Mouse (Mus musculus) midbrain, embryonic 16.5 days (tissue): ENCODE data around the gene Sema3d. TPM values are rescaled to one million over a fixed set of nuclear protein-coding genes. Genes with fewer than 3 reads are reported as not detected.

Experiments used
- ATAC-seq: fragments of 200-750 bp; cut with Nextera tagmentation; 2 replicates; pipeline ENCODE4 v1.8.0; 2017; ENCODE audit warnings: moderate TSS enrichment
- H3K27ac ChIP-seq: fragments of 300-500 bp; sonication (generic); 2 replicates; pipeline ENCODE4 v1.5.1; 2014; ENCODE audit warnings: mild to moderate bottlenecking, low read length, mixed read lengths
- H3K27me3 ChIP-seq: fragments of 300-500 bp; sonication (generic); 2 replicates; pipeline ENCODE4 v1.6.1; 2014; ENCODE audit warnings: low read depth, low read length, mixed read lengths; ENCODE audit not compliant: control insufficient read depth, insufficient read depth
- H3K36me3 ChIP-seq: fragments of 300-500 bp; sonication (generic); 2 replicates; pipeline ENCODE4 v1.6.1; 2014; ENCODE audit warnings: mild to moderate bottlenecking, low read length, moderate library complexity, mixed read lengths; ENCODE audit not compliant: control insufficient read depth, insufficient read depth
- H3K4me1 ChIP-seq: fragments of 300-500 bp; sonication (generic); 2 replicates; pipeline ENCODE4 v1.6.1; 2014; ENCODE audit warnings: mild to moderate bottlenecking, low read length, mixed read lengths; ENCODE audit not compliant: control insufficient read depth, insufficient read depth
- H3K4me2 ChIP-seq: fragments of 300-500 bp; sonication (generic); 2 replicates; pipeline ENCODE4 v1.6.1; 2014; ENCODE audit warnings: mild to moderate bottlenecking, low read length, mixed read lengths
- H3K4me3 ChIP-seq: fragments of 300-500 bp; sonication (generic); 2 replicates; pipeline ENCODE4 v1.5.1; 2014; ENCODE audit warnings: low read depth, mild to moderate bottlenecking, low read length, moderate library complexity, mixed read lengths
- H3K9ac ChIP-seq: fragments of 300-500 bp; sonication (generic); 2 replicates; pipeline ENCODE4 v1.6.1; 2014; ENCODE audit warnings: low read depth, low read length, mixed read lengths
- H3K9me3 ChIP-seq: fragments of 300-500 bp; sonication (generic); replicated peaks from 2 replicates; pipeline ENCODE4 v1.6.1; 2014; ENCODE audit warnings: mild to moderate bottlenecking, low read length, mixed read lengths; ENCODE audit not compliant: control insufficient read depth, poor library complexity, severe bottlenecking
- WGBS: fragments of 180-500 bp; shearing (Covaris S2); extraction: QIAGEN DNeasy Blood & Tissue Kit; methylation state at CpG from one replicate; pipeline ENCODE4 v1.1.7; 2014; 5-methylcytosine and 5-hydroxymethylcytosine counted together
- polyA plus RNA-seq: library from polyadenylated mRNA; unstranded; fragments of >200 nt; fragmentation: Nextera tagmentation; extraction: Ambion mirVana; gene quantifications from 2 replicates; pipeline ENCODE4 v1.2.1, GENCODE M21; 2015

Gene Sema3d
- polyA plus RNA-seq, 1 experiment from 2014 or later, result 1.2 TPM

DNA sequence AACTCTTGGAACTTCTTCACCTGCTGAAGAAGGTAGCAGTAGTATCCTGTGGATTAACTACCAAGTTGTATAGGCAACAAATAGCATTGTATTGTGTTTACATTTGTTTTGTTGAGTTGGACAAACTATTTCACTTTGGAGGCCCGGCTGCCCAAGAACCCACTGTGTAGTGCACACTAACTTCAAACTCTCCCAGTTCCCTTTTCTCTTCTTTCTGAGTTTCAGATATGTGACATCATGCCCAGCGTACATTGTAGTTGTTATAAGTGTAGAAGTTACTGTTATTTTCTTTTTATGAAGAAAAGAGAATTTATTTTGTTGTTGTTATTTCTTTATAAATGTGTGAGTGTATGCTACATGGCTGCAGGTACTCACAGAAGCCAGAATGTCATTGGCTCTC lies 145.4 kb downstream of the Sema3d start:
- H3K4me3 ChIP-seq, result no peak overlapping the region
- WGBS, result 92% methylated on average over 2 of the region's 2 CpGs

DNA sequence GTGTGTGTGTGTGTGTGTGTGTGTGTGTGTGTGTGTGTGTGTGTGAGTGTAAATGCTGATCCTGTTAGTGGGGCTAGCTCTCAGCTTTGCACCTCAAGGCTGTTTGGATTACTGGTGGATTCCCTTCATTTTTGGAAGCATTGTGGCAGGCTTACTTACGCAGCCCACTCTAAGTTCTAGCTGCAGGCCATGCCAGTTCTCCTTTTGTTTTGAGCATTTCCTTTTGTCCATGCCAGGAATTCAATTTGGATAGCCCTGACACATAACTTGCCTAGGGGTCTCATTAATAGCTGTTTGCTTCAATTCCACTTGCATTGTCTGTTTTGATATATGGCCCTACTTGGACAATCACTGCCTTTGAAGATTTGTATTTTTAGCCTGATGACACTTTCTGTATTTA lies 146.6 kb downstream of the Sema3d start:
- 22% methylated on average over 1 of the region's 1 CpGs for WGBS
- no peak overlapping the region for H3K9ac ChIP-seq
- ATAC-seq, result peak; percentile 42; the same call in 1 of the 2 replicates

More for the DNA sequence above, 145.4 kb downstream of the Sema3d start:
- H3K4me2 ChIP-seq, result no peak overlapping the region
- H3K36me3 ChIP-seq, result no peaks in the 10 kb centered on the region
- H3K27ac ChIP-seq, result no peak overlapping the region
- H3K9ac ChIP-seq, result no peak overlapping the region
- H3K9me3 ChIP-seq, result no peaks in the 10 kb centered on the region
- H3K27me3 ChIP-seq, result no peaks in the 10 kb centered on the region
- no peak for ATAC-seq
- no peaks in the 10 kb centered on the region for H3K4me1 ChIP-seq

DNA sequence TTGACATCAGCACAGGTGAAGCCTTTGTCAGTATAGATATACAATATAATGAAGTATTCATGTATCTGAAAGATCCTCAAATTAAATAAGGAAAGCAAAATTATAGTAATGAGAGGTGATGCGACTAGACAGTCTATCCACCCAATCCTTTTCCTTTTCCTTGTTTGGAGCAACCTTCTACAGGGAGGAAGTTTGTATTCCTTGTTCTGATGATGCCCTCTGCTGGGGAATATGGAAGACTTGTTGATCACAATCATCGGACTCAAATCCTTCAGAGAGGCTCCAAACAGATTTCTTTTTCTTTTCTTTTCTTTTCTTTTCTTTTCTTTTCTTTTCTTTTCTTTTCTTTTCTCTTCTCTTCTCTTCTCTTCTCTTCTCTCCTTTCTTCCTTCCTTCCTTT lies 158.1 kb downstream of the Sema3d start:
- H3K4me3 ChIP-seq, result no peak overlapping the region
- peak; percentile 51; the same call in 1 of the 2 replicates for ATAC-seq
- whole genome bisulfite sequencing, result 35% methylated on average over 2 of the region's 2 CpGs

More for the DNA sequence above, 146.6 kb downstream of the Sema3d start:
- H3K9me3 ChIP-seq, result no peaks in the 10 kb centered on the region
- H3K27me3 ChIP-seq, result no peaks in the 10 kb centered on the region
- H3K27ac ChIP-seq, result no peak overlapping the region
- no peak overlapping the region for H3K4me2 ChIP-seq
- no peaks in the 10 kb centered on the region for H3K36me3 ChIP-seq
- H3K4me1 ChIP-seq, result no peaks in the 10 kb centered on the region
- H3K4me3 ChIP-seq, result no peak overlapping the region

DNA sequence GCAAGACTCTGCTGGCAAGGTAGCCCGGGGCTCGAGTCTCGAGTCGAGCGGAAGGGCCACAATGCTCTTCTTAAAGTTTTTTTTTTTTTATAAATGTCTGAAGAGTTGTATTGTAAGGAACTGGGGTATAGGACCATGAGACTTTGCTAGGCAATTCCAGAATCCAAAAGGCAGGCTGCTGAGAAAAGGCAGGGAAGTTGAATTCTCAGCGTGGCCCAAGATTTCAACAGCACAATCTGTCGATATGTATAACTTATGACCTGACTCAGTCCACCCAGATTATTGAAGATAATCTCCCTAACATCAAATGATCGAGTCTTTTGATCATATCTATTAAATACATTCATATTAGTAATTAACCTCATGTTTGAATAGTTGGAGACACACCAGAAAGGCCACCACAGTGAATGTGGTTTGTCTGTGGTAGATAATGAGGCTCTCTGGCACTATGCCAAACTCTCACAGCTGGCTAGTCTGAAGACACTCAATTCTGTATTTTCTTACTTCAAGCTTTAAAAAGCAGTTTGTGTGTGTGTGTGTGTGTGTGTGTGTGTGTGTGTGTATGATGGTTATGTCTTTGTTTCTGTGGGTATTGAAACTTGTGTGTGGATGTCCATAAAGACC lies 166.0 kb downstream of the Sema3d start:
- H3K4me3 ChIP-seq, result no peak overlapping the region
- H3K27ac ChIP-seq, result no peak overlapping the region
- H3K27me3 ChIP-seq, result no peaks in the 10 kb centered on the region
- H3K4me1 ChIP-seq, result no peaks in the 10 kb centered on the region
- no peak for ATAC-seq
- H3K36me3 ChIP-seq, result no peaks in the 10 kb centered on the region
- H3K9ac ChIP-seq, result no peak overlapping the region
- no peaks in the 10 kb centered on the region for H3K9me3 ChIP-seq
- no peak overlapping the region for H3K4me2 ChIP-seq
- WGBS, result 86% methylated on average over 8 of the region's 8 CpGs

More for the DNA sequence above, 158.1 kb downstream of the Sema3d start:
- Histone ChIP-seq H3K36me3 (no peaks in the 10 kb centered on the region), H3K9ac (no peak overlapping the region), H3K4me1 (no peaks in the 10 kb centered on the region), H3K9me3 (no peaks in the 10 kb centered on the region), H3K27ac (no peak overlapping the region), H3K4me2 (no peak overlapping the region), H3K27me3 (no peaks in the 10 kb centered on the region)

- WGBS, result 92% methylated on average over 3 of the region's 3 CpGs
- ATAC-seq, result no peak
- no peaks in the 10 kb centered on the region for H3K9me3 ChIP-seq
Observed at GRCm38 (mm10) chr5:12555401-12555800, 172.2 kb downstream of the Sema3d start.

DNA sequence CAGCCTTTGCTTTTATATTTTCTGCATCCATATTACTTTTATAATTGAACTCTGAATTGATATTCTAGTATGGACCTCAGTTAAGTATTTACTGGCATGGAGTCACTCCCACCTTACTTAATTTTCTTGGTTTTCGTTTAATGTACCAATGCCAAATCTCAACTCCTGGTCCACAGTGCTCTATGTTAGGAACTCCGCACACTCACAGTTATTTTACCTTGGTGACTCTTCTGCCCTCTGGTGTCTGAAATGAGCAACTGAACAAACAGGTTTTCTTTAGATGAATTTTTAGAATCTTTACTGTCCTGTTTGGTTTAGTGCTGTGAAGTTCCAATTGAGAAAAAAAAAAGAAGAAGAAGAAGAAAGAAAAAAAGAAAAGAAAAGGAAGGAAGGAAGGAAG lies 174.7 kb downstream of the Sema3d start:
- Histone ChIP-seq H3K4me3 (no peak overlapping the region), H3K27me3 (no peaks in the 10 kb centered on the region), H3K9ac (no peak overlapping the region), H3K27ac (no peak overlapping the region), H3K9me3 (no peaks in the 10 kb centered on the region), H3K4me1 (no peaks in the 10 kb centered on the region), H3K36me3 (no peaks in the 10 kb centered on the region), H3K4me2 (no peak overlapping the region)
- ATAC-seq, result no peak
- 49% methylated on average over 2 of the region's 2 CpGs for WGBS

More at GRCm38 (mm10) chr5:12555401-12555800, 172.2 kb downstream of the Sema3d start:
- H3K27me3 ChIP-seq, result no peaks in the 10 kb centered on the region
- H3K4me2 ChIP-seq, result no peak overlapping the region
- H3K9ac ChIP-seq, result no peak overlapping the region
- no peaks in the 10 kb centered on the region for H3K36me3 ChIP-seq
- H3K27ac ChIP-seq, result no peak overlapping the region
- no peak overlapping the region for H3K4me3 ChIP-seq
- H3K4me1 ChIP-seq, result no peaks in the 10 kb centered on the region

DNA sequence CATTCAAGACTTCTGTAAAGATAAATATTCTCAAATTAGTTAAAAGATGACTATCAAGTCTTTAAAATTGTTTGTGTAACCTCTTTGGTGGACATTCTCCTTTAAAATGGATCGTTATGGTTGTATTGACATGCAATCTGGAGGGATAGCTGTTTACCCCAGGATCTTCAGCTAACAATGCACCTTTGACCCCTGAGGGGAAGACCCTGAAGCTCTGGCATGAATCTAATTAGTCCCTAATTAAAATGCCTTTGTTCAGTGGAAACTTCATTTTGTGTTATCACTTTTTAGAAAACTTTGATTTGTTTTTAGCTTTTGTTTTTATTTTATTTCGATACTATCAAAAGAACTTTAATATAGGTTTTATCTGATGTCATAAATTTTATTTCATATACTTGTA lies 178.6 kb downstream of the Sema3d start:
- no peak overlapping the region for H3K4me2 ChIP-seq
- H3K4me1 ChIP-seq, result no peaks in the 10 kb centered on the region
- no peak overlapping the region for H3K27ac ChIP-seq
- no peaks in the 10 kb centered on the region for H3K36me3 ChIP-seq
- H3K4me3 ChIP-seq, result no peak overlapping the region
- WGBS, result 9% methylated on average over 2 of the region's 2 CpGs
- H3K9ac ChIP-seq, result no peak overlapping the region
- H3K9me3 ChIP-seq, result no peaks in the 10 kb centered on the region
- H3K27me3 ChIP-seq, result no peaks in the 10 kb centered on the region
- ATAC-seq, result no peak

- H3K27me3 ChIP-seq, result no peaks in the 10 kb centered on the region
- H3K9ac ChIP-seq, result no peak overlapping the region
- H3K9me3 ChIP-seq, result no peaks in the 10 kb centered on the region
- H3K4me1 ChIP-seq, result no peaks in the 10 kb centered on the region
- H3K27ac ChIP-seq, result no peak overlapping the region
- no peak overlapping the region for H3K4me3 ChIP-seq
- H3K36me3 ChIP-seq, result no peaks in the 10 kb centered on the region
- no peak overlapping the region for H3K4me2 ChIP-seq
- WGBS, result 36% methylated on average over 5 of the region's 5 CpGs
- ATAC-seq, result peak; percentile 76
Observed at GRCm38 (mm10) chr5:12562204-12562603, 179.0 kb downstream of the Sema3d start.

- no peak overlapping the region for H3K4me2 ChIP-seq
- no peaks in the 10 kb centered on the region for H3K9me3 ChIP-seq
- ATAC-seq, result no peak
- 86% methylated on average over 11 of the region's 11 CpGs for WGBS
- no peaks in the 10 kb centered on the region for H3K4me1 ChIP-seq
- no peak overlapping the region for H3K27ac ChIP-seq
- no peaks in the 10 kb centered on the region for H3K36me3 ChIP-seq
- H3K9ac ChIP-seq, result no peak overlapping the region
- H3K27me3 ChIP-seq, result no peaks in the 10 kb centered on the region
- no peak overlapping the region for H3K4me3 ChIP-seq
Observed at GRCm38 (mm10) chr5:12563132-12563531, 179.9 kb downstream of the Sema3d start.
